Mouse (Mus musculus) ES-E14 (cell line): ENCODE data around the gene Nfkbib. TPM values are rescaled to one million over a fixed set of nuclear protein-coding genes. Genes with fewer than 3 reads are reported as not detected.

Source experiments
- DNase-seq: peaks from one replicate; pipeline ENCODE4 v3.0.0-alpha.2; 2013; ENCODE audit warnings: low read depth, low spot score
- H3K27ac ChIP-seq: 2 replicates; pipeline ENCODE4 v1.5.1; 2012; ENCODE audit warnings: low read depth, mild to moderate bottlenecking, low read length, moderate library complexity, mixed read lengths; ENCODE audit not compliant: poor library complexity, insufficient read depth, severe bottlenecking
- H3K36me3 ChIP-seq: 2 replicates; pipeline ENCODE4 v1.6.1; 2012; ENCODE audit warnings: mild to moderate bottlenecking, low read length, moderate library complexity, mixed read lengths; ENCODE audit not compliant: control insufficient read depth, poor library complexity, insufficient read depth, severe bottlenecking
- H3K4me1 ChIP-seq, 2 experiments: fragments of 150-350 bp in 1 of 2; sonication (generic) in 1 of 2; 2 replicates each; pipeline ENCODE4 v1.6.1; 2012; ENCODE audit warnings: low read length in 2 of 2, mild to moderate bottlenecking in 1 of 2, mixed read lengths in 1 of 2; ENCODE audit not compliant: control insufficient read depth in 2 of 2, insufficient read depth in 2 of 2, poor library complexity in 1 of 2
- H3K4me3 ChIP-seq, 2 experiments: fragments of 150-350 bp in 1 of 2; sonication (generic) in 1 of 2; 2 replicates each; pipeline ENCODE4 v1.5.1; 2012; ENCODE audit warnings: low read length in 2 of 2, low read depth in 1 of 2, mild to moderate bottlenecking in 1 of 2, mixed read lengths in 1 of 2; ENCODE audit not compliant: insufficient read depth in 1 of 2, poor library complexity in 1 of 2, severe bottlenecking in 1 of 2
- H3K9ac ChIP-seq: 2 replicates; pipeline ENCODE4 v1.6.1; 2012; ENCODE audit warnings: low read depth, mild to moderate bottlenecking, low read length, mixed read lengths; ENCODE audit not compliant: poor library complexity, insufficient read depth, severe bottlenecking
- H3K9me3 ChIP-seq: fragments of 150-350 bp; sonication (generic); 2 replicates; pipeline ENCODE4 v1.6.1; 2012; ENCODE audit warnings: low read depth, mild to moderate bottlenecking, low read length; ENCODE audit not compliant: control insufficient read depth, insufficient read depth
- CHD2 ChIP-seq: IDR thresholded peaks from 2 replicates; pipeline ENCODE4 v1.6.1; 2014; ENCODE audit warnings: mild to moderate bottlenecking, low read depth, low read length, inconsistent platforms
- HCFC1 ChIP-seq: IDR thresholded peaks from 2 replicates; pipeline ENCODE4 v1.6.1; 2012; ENCODE audit warnings: low read length, inconsistent platforms, borderline replicate concordance; ENCODE audit not compliant: insufficient read depth
- MAFK ChIP-seq: IDR thresholded peaks from 2 replicates; pipeline ENCODE4 v1.6.1; 2014; ENCODE audit warnings: mild to moderate bottlenecking, low read depth, low read length, inconsistent platforms; ENCODE audit not compliant: insufficient read depth
- ZC3H11A ChIP-seq: IDR thresholded peaks from 2 replicates; pipeline ENCODE4 v1.6.1; 2012; ENCODE audit warnings: low read depth, mild to moderate bottlenecking, inconsistent platforms, low read length, borderline replicate concordance
- ZNF384 ChIP-seq: IDR thresholded peaks from 2 replicates; pipeline ENCODE4 v1.6.1; 2012; ENCODE audit warnings: low read depth, low read length, inconsistent platforms
- in situ Hi-C, 2 experiments: fragments of 600-800 bp; cut with MboI; formaldehyde crosslinking; loops; one replicate each; pipeline ENCODE4 v1.15.1; 2025; ENCODE audit warnings: low sequenced_read_pairs in 2 of 2, inconsistent platforms in 1 of 2; ENCODE audit not compliant: unreplicated experiment in 2 of 2
- total RNA-seq: library from RNA; depleted of rRNA; stranded (reverse); fragments of 300-350 nt; gene quantifications from 2 replicates; pipeline ENCODE4 v1.2.3, GENCODE M21; 2012; rRNA removed

The Nfkbib gene
- total RNA-seq, 1 experiment, result 20.1 TPM

DNA sequence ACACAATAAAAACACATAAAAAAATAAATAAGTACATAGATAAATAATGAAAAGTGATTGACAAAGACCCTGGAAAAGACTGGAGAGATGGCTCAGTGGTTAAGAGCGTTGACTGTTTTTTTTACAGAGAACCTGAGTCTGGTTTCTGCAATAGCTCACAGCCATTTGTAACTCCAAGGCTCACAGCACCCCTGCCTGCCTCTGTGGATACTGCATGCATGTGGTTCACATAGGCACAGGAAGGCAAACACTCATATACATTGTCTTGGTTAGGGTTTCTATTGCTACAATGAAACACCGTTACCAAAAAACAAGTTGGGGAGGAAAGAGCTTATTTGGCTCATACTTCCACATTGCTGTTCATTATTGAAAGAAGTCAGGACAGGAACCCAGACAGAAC lies 51.7 kb downstream of the Nfkbib start:
- in situ Hi-C loops, result loop anchor here in 1 of 2 experiments (5.0 kb wide), 1 partner anchor 98 kb away; no protein-coding TSS in a partner anchor
- Histone ChIP-seq H3K9me3 (no peaks in the 10 kb centered on the region), H3K27ac (no peak overlapping the region), H3K9ac (no peak overlapping the region), H3K36me3 (no peaks in the 10 kb centered on the region), H3K4me1 (peaks cover 2 to 17% of the 10 kb centered on the region in 2 experiments; a peak in 3 of 4 replicates), H3K4me3 (no peak overlapping the region)
- TF ChIP-seq CHD2, result no peak
- DNase-seq, result no peak

DNA sequence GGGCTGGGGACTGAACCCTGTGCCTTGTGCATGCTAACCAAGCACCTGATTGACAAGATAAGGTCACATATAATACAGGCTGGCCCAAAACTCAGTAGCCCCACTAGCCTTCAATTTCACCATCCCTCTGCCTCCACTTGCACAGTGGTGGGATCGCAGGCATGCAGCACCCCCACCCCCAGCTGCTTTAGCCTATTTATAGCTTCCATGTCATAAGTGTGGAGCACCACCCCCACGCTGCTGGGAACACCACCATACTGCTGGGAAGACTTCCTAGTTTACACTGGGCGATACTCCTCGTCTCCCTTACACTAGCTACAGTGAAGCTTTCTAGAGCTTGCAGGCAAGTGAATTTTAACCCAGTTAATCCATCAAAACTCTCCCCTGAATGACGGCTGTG lies 52.6 kb downstream of the Nfkbib start:
- H3K9me3 ChIP-seq, result no peaks in the 10 kb centered on the region
- no peaks in the 10 kb centered on the region for H3K36me3 ChIP-seq
- no peak overlapping the region for H3K27ac ChIP-seq
- H3K9ac ChIP-seq, result no peak overlapping the region
- no peak for TF ChIP-seq MAFK
- no peak for TF ChIP-seq HCFC1
- no peak for TF ChIP-seq ZC3H11A
- no peak for TF ChIP-seq CHD2
- no peak for TF ChIP-seq ZNF384
- DNase-seq, result no peak
- H3K4me3 ChIP-seq, result no peak overlapping the region
- H3K4me1 ChIP-seq, result peaks cover 2 to 13% of the 10 kb centered on the region in 2 experiments; a peak in 2 of 4 replicates
- in situ Hi-C loops, result loop anchor here in 1 of 2 experiments (5.0 kb wide), 1 partner anchor 97 kb away; no protein-coding TSS in a partner anchor

DNA sequence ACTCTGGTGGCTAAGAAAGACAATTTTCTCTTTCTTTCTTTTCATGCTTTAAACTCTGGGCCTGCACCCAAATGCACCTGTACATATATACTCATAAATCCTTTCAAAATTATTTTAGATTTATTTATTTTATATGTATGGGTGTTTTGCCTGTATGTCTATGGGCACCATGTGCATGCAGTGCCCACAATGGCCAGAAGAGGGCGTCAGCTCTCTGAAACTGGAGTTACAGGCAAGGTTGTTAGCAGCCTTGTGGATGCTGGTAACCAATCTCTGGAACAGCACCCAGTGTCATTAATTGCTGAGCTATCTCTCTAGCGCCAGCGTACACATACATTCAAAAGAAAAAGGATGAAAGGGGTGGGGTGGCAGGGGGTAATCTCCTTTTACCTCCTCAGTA lies 56.4 kb downstream of the Nfkbib start:
- in situ Hi-C loops, result no loop called here
- Histone ChIP-seq H3K27ac (no peak overlapping the region), H3K4me1 (peaks cover 0 to 11% of the 10 kb centered on the region in 2 experiments; a peak in 1 of 4 replicates), H3K36me3 (no peaks in the 10 kb centered on the region), H3K9ac (no peak overlapping the region), H3K4me3 (no peak overlapping the region), H3K9me3 (no peaks in the 10 kb centered on the region)
- TF ChIP-seq CHD2 (no peak), ZC3H11A (no peak), MAFK (no peak), HCFC1 (no peak), ZNF384 (no peak)
- no peak for DNase-seq

DNA sequence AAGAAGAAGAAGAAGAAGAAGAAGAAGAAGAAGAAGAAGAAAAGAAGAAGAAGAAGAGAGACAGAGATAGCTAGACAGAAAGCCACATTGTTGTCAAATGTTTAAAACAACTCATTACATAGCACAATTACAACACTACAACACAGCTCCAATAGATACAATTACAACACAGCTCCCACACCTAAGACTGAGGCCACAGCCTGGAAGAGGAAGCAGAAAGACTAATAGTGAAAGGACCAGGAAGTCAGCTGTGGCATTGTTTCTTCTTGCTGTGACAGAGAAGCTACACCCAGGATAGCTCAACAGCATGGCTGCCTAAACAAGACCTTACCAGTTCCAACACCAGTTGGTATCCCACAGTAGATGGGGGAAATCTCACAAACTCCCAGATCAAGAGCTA lies 57.9 kb downstream of the Nfkbib start:
- in situ Hi-C loops, result no loop called here
- Histone ChIP-seq H3K9me3 (no peaks in the 10 kb centered on the region), H3K36me3 (no peaks in the 10 kb centered on the region), H3K4me1 (peaks cover 0 to 7% of the 10 kb centered on the region in 2 experiments; a peak in 1 of 4 replicates), H3K27ac (no peak overlapping the region), H3K9ac (no peak overlapping the region), H3K4me3 (no peak overlapping the region)
- DNase-seq, result no peak
- no peak for TF ChIP-seq ZNF384
- TF ChIP-seq CHD2, result no peak
- no peak for TF ChIP-seq HCFC1

Other genes with a start within 250 kb of the Nfkbib start
- not detected in 2 replicates for gene Ifnl3, start 244.7 kb downstream of the Nfkbib start, total RNA-seq
- not detected in 2 replicates for gene Sycn, start 226.6 kb downstream of the Nfkbib start, total RNA-seq
- gene Nccrp1, start 220.3 kb downstream of the Nfkbib start, total RNA-seq, result 0.18 and 0.32 TPM in 2 replicates
- gene Samd4b, start 169.4 kb downstream of the Nfkbib start, total RNA-seq, result 26.9 and 30.3 TPM in 2 replicates
- gene Pak4, start 169.3 kb downstream of the Nfkbib start, total RNA-seq, result 31.9 and 32.2 TPM in 2 replicates
- gene Acp7, start 136.2 kb downstream of the Nfkbib start, total RNA-seq, result 1.6 and 2.5 TPM in 2 replicates
- gene Fbxo27, start 74.7 kb downstream of the Nfkbib start, total RNA-seq, result 5.8 and 5.9 TPM in 2 replicates
- gene Fbxo17, start 50.7 kb downstream of the Nfkbib start, total RNA-seq, result 5.9 and 6.6 TPM in 2 replicates
- 102 and 105 TPM in 2 replicates for gene Mrps12, start 25.7 kb downstream of the Nfkbib start, total RNA-seq
- gene Sars2, start 25.5 kb downstream of the Nfkbib start, total RNA-seq, result 25.2 and 27.9 TPM in 2 replicates
- gene Ccer2, start 11.3 kb downstream of the Nfkbib start, total RNA-seq, result not detected in 2 replicates
- gene Sirt2, start 777 bp downstream of the Nfkbib start, total RNA-seq, result 11.7 and 14.8 TPM in 2 replicates
- 17.2 and 18.9 TPM in 2 replicates for gene Rinl, start 21.5 kb upstream of the Nfkbib start, total RNA-seq
- 464 and 530 TPM in 2 replicates for gene Hnrnpl, start 41.0 kb upstream of the Nfkbib start, total RNA-seq
- 64.1 and 75.6 TPM in 2 replicates for gene Ech1, start 57.7 kb upstream of the Nfkbib start, total RNA-seq
- gene Lgals4, start 66.3 kb upstream of the Nfkbib start, total RNA-seq, result 5.5 and 9.6 TPM in 2 replicates
- 0.42 and 0.89 TPM in 2 replicates for gene Lgals7, start 96.3 kb upstream of the Nfkbib start, total RNA-seq
- gene Capn12, start 113.9 kb upstream of the Nfkbib start, total RNA-seq, result 2.0 and 2.1 TPM in 2 replicates
- 566 and 627 TPM in 2 replicates for gene Actn4, start 194.8 kb upstream of the Nfkbib start, total RNA-seq
- 474 and 500 TPM in 2 replicates for gene Eif3k, start 214.4 kb upstream of the Nfkbib start, total RNA-seq
- 14.8 and 15.6 TPM in 2 replicates for gene Map4k1, start 214.5 kb upstream of the Nfkbib start, total RNA-seq